Mouse (Mus musculus): ENCODE measurements at regions not wholly inside any gene's neighbourhood (a gene's known extent, or its start where the extent isn't known, plus 50 kb on each side); places are given as distances from the start of the nearest gene placed in this dataset.

GRCm38 (mm10) chr19:33068351-33068955, 311.2 kb downstream of the Pten start:
- TF ChIP-seq CTCF (IDR thresholded peaks at IDR 0.05; ENCODE audit: control insufficient read depth, insufficient read depth, low read length) (no peak), POLR2A (IDR thresholded peaks at IDR 0.05; ENCODE audit: borderline replicate concordance, control insufficient read depth, low read depth, low read length) (no peak)

Data from bone marrow, adult 2 months (tissue).